Mouse (Mus musculus): ENCODE results near the gene Copb1. TPM values are rescaled to one million over a fixed set of nuclear protein-coding genes. Genes with fewer than 3 reads are reported as not detected.
A peak's percentile ranks its signal among the peaks of the same experiment; 100 is the strongest.

Copb1 gene
- total and polyA plus RNA-seq, 3 experiments: 50.1 to 405 (median 61.3) TPM

DNA sequence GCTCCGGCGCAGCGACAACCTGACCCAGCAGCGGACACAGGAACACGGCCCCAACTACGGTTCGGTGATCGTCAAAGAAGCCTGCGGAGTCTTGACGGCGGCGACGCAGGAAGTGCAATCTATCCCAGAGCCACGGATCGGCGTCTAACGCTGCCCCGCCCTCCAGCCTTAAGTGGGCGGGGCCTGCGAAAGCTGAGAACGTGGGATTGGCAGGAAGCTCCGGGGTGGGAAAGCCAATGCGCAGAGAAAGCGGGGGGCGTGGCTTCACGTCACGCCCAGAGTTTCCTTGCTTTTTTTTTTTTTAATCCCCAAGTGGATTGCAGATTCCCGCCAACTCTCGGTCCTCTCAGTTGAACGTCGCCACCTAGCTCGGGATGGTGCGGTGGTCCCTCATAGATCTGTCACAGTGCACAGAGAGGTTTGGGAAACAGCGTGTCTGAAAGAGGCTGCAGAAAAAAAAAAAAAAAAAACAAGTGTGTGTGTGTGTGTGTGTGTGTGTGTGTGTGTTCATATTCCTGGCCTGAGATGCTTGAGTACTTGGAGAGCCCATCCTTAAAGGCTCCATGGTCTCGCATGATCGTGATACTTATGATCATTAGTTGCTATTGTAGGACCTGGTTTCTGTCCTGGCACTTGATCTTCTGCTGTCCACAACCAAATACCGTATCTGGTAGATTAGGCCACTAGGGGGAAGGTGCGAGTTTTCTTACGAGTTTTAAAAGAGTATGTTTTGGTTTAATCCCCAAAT lies 21.7 kb upstream of the Copb1 start, which contains the start of gene Psma1:
Psma1 (minus strand) TSS at position 114 of the 748 bp plus-strand sequence.
- H3K4me3 ChIP-seq (ENCODE audit: control insufficient read depth in 1 of 2, insufficient read depth in 1 of 2, low read depth in 2 of 2, low read length in 2 of 2): peak within 1 kb of the TSS; percentile 81 to 85
- no peaks in the 10 kb centered on the region for H3K9me3 ChIP-seq (replicated peaks; ENCODE audit: insufficient read depth, low read length)
- no peaks in the 10 kb centered on the region for H3K27me3 ChIP-seq (ENCODE audit: control insufficient read depth in 1 of 2, insufficient read depth in 2 of 2, low read length in 2 of 2)
- peaks cover 0 to 10% of the 10 kb centered on the region in 2 experiments; a peak in 3 of 4 replicates for H3K4me1 ChIP-seq (ENCODE audit: control insufficient read depth in 1 of 2, insufficient read depth in 2 of 2, low read length in 2 of 2)
- peak within 1 kb of the TSS; percentile 86 for H3K9ac ChIP-seq (ENCODE audit: control insufficient read depth, low read depth, low read length, poor library complexity, severe bottlenecking)
- peaks cover 14 to 19% of the 10 kb centered on the region in 2 experiments for H3K36me3 ChIP-seq (ENCODE audit: control insufficient read depth in 1 of 2, insufficient read depth in 2 of 2, low read length in 2 of 2)
- H3K27ac ChIP-seq (ENCODE audit: control insufficient read depth, low read depth, low read length): peak within 1 kb of the TSS; percentile 72
- peaks cover 15% of the 10 kb centered on the region for H3K79me2 ChIP-seq (ENCODE audit: control insufficient read depth, insufficient read depth, low read length, poor library complexity)
- DNase-seq (ENCODE audit: low read depth, low spot score): peak; percentile 99
- TF ChIP-seq MEF2A (IDR thresholded peaks at IDR 0.05; ENCODE audit: extremely low read depth, insufficient replicate concordance, low read depth, low read length, poor library complexity, severe bottlenecking) (no peak), GABPA (IDR thresholded peaks at IDR 0.05; ENCODE audit: low read depth, low read length) (no peak), POLR2AphosphoS2 (IDR thresholded peaks at IDR 0.05; ENCODE audit: low read length) (no peak), EP300 (IDR thresholded peaks at IDR 0.05; ENCODE audit: low read depth in 1 of 2, low read length in 2 of 2) (no peak), ZKSCAN1 (IDR thresholded peaks at IDR 0.05; ENCODE audit: low read depth, low read length) (no peak), NRF1 (IDR thresholded peaks at IDR 0.05; ENCODE audit: insufficient read depth, low read depth, low read length, poor library complexity, severe bottlenecking) (peak; percentile 67), TCF12 (IDR thresholded peaks at IDR 0.05; ENCODE audit: low read depth, low read length) (peak; percentile 64), UBTF (IDR thresholded peaks at IDR 0.05; ENCODE audit: borderline replicate concordance, insufficient read depth, low read depth, low read length) (no peak), CHD2 (IDR thresholded peaks at IDR 0.05; ENCODE audit: low read length) (no peak), RCOR1 (IDR thresholded peaks at IDR 0.05; ENCODE audit: low read depth, low read length) (no peak), E2F4 (IDR thresholded peaks at IDR 0.05; ENCODE audit: borderline replicate concordance, low read depth, low read length) (peak; percentile 92; the same call in 1 of the 2 replicates), NELFE (IDR thresholded peaks at IDR 0.05; ENCODE audit: low read depth, low read length) (peak; percentile 77), MYC (IDR thresholded peaks at IDR 0.05; ENCODE audit: low read depth, low read length) (no peak), BHLHE40 (IDR thresholded peaks at IDR 0.05; ENCODE audit: borderline replicate concordance, low read depth, low read length) (no peak), ZC3H11A (IDR thresholded peaks at IDR 0.05; ENCODE audit: low read depth, low read length) (peak; percentile 30; the same call in 1 of the 2 replicates), MAFK (IDR thresholded peaks at IDR 0.05; ENCODE audit: borderline replicate concordance, low read depth, low read length) (no peak), MXI1 (IDR thresholded peaks at IDR 0.05; ENCODE audit: low read depth, low read length) (peak; percentile 68), CTCF (IDR thresholded peaks at IDR 0.05 in 2 of 3, conservative IDR thresholded peaks at IDR 0.05 in 1 of 3; ENCODE audit: control insufficient read depth in 1 of 3, insufficient read depth in 1 of 3, low read depth in 2 of 3, low read length in 3 of 3, poor library complexity in 1 of 3, severe bottlenecking in 1 of 3) (peak in 2 of 3 experiments; percentile 52 to 57; a peak in 4 of 6 replicates), CHD1 (IDR thresholded peaks at IDR 0.05; ENCODE audit: low read depth, low read length) (no peak), MAX (IDR thresholded peaks at IDR 0.05; ENCODE audit: low read length) (no peak; the same call in 1 of the 2 replicates), USF1 (IDR thresholded peaks at IDR 0.05; ENCODE audit: low read depth, low read length) (no peak), RAD21 (IDR thresholded peaks at IDR 0.05; ENCODE audit: low read depth, low read length) (peak; percentile 55), TBP (IDR thresholded peaks at IDR 0.05; ENCODE audit: low read depth, low read length) (peak; percentile 78), ZMIZ1 (IDR thresholded peaks at IDR 0.05; ENCODE audit: low read depth, low read length) (0 out of 2 replicates have a peak, but pooled peaks have one; percentile 27), MYB (IDR thresholded peaks at IDR 0.05; ENCODE audit: low read depth, low read length) (no peak), SMC3 (IDR thresholded peaks at IDR 0.05; ENCODE audit: low read depth, low read length) (peak; percentile 52), TAL1 (IDR thresholded peaks at IDR 0.05; ENCODE audit: low read length) (no peak), GATA1 (IDR thresholded peaks at IDR 0.05; ENCODE audit: low read depth, low read length) (no peak), ZNF384 (IDR thresholded peaks at IDR 0.05; ENCODE audit: low read depth, low read length) (peak; percentile 97), JUND (IDR thresholded peaks at IDR 0.05; ENCODE audit: low read depth, low read length) (no peak), MAZ (IDR thresholded peaks at IDR 0.05; ENCODE audit: low read depth, low read length) (peak; percentile 49; the same call in 1 of the 2 replicates), ELF1 (IDR thresholded peaks at IDR 0.05; ENCODE audit: low read depth, low read length) (peak; percentile 80), SIN3A (IDR thresholded peaks at IDR 0.05; ENCODE audit: low read length) (peak; percentile 92), KAT2A (conservative IDR thresholded peaks at IDR 0.05; ENCODE audit: low read depth, low read length) (peak; percentile 74; the same call in 1 of the 2 replicates), POLR2A (IDR thresholded peaks at IDR 0.05; ENCODE audit: control insufficient read depth in 1 of 2, insufficient read depth in 1 of 2, low read depth in 1 of 2, low read length in 2 of 2, poor library complexity in 1 of 2) (peak; percentile 66 to 90; a peak in 3 of 4 replicates), USF2 (IDR thresholded peaks at IDR 0.05; ENCODE audit: borderline replicate concordance in 1 of 2, insufficient read depth in 1 of 2, low read depth in 1 of 2, low read length in 2 of 2) (no peak)
